Mouse (Mus musculus) WW6 (cell line): Measurements from ENCODE around the gene Tmub2.

Source experiments
- DNase-seq: peaks from one replicate; pipeline ENCODE4 v3.0.0-alpha.2; 2013; ENCODE audit warnings: low read depth, low spot score

Gene Tmub2

GRCm38 (mm10) chr11:102284501-102285094 lies at the start of gene Tmub2:
Gene Tmub2 (plus strand): TSS chr11:102284931.
- DNase-seq: peak; percentile 100

- DNase-seq: no peak
These were observed 48.7 kb upstream of the Tmub2 start for GRCm38 (mm10) chr11:102236022-102236421.

- no peak for DNase-seq
These were observed 44.1 kb upstream of the Tmub2 start for GRCm38 (mm10) chr11:102240636-102241035.

- DNase-seq: no peak
These were observed 43.5 kb upstream of the Tmub2 start for GRCm38 (mm10) chr11:102241246-102241645.

GRCm38 (mm10) chr11:102241874-102242273 lies 42.9 kb upstream of the Tmub2 start:
- no peak for DNase-seq

- DNase-seq: no peak
These were observed 39.7 kb upstream of the Tmub2 start for GRCm38 (mm10) chr11:102244926-102245449.

GRCm38 (mm10) chr11:102245581-102246272 lies 39.0 kb upstream of the Tmub2 start:
- DNase-seq: no peak

GRCm38 (mm10) chr11:102246273-102246635 lies 38.5 kb upstream of the Tmub2 start:
- no peak for DNase-seq

- DNase-seq: no peak
These were observed 37.9 kb upstream of the Tmub2 start for GRCm38 (mm10) chr11:102246871-102247270.

GRCm38 (mm10) chr11:102248630-102249230 lies 36.0 kb upstream of the Tmub2 start, which contains the start of gene BC030867:
Gene BC030867 (plus strand): TSS chr11:102248882.
- DNase-seq: peak; percentile 98

GRCm38 (mm10) chr11:102249351-102250090 lies 35.2 kb upstream of the Tmub2 start:
- DNase-seq: no peak

- no peak for DNase-seq
These were observed 27.2 kb upstream of the Tmub2 start for GRCm38 (mm10) chr11:102257514-102257913.

GRCm38 (mm10) chr11:102258095-102258494 lies 26.6 kb upstream of the Tmub2 start:
- DNase-seq: no peak

- DNase-seq: no peak
These were observed 26.2 kb upstream of the Tmub2 start for GRCm38 (mm10) chr11:102258521-102258920.

- no peak for DNase-seq
These were observed 21.5 kb upstream of the Tmub2 start for GRCm38 (mm10) chr11:102263211-102263610.

- DNase-seq: no peak
These were observed 18.9 kb upstream of the Tmub2 start for GRCm38 (mm10) chr11:102265816-102266215.

- no peak for DNase-seq
These were observed 17.9 kb upstream of the Tmub2 start for GRCm38 (mm10) chr11:102266631-102267355.

GRCm38 (mm10) chr11:102267480-102267879 lies 17.3 kb upstream of the Tmub2 start:
- DNase-seq: peak; percentile 86

GRCm38 (mm10) chr11:102268520-102269244 lies 16.0 kb upstream of the Tmub2 start, which contains the start of gene Asb16:
Gene Asb16 (plus strand): TSS chr11:102268743.
- no peak for DNase-seq

GRCm38 (mm10) chr11:102276411-102276915 lies 8.3 kb upstream of the Tmub2 start:
- no peak for DNase-seq
